Mouse (Mus musculus) neural tube, embryonic 15.5 days (tissue): ENCODE results near the gene Cd37. TPM values are rescaled to one million over a fixed set of nuclear protein-coding genes. Genes with fewer than 3 reads are reported as not detected.

Experiments used
- polyA plus RNA-seq: library from polyadenylated mRNA; unstranded; fragments of >200 nt; fragmentation: Nextera tagmentation; extraction: Ambion mirVana; gene quantifications from 2 replicates; pipeline ENCODE4 v1.2.1, GENCODE M21; 2015

Cd37 gene
- polyA plus RNA-seq, 1 experiment from 2014 or later: 1.7 TPM

Other genes with a start within 250 kb of the Cd37 start
- gene Irf3, start 241.5 kb downstream of the Cd37 start, polyA plus RNA-seq: 56.8 and 70.2 TPM in 2 replicates
- 9.8 and 19.8 TPM in 2 replicates for gene Bcl2l12, start 240.4 kb downstream of the Cd37 start, polyA plus RNA-seq
- gene Scaf1, start 222.8 kb downstream of the Cd37 start, polyA plus RNA-seq: 43.3 and 46.1 TPM in 2 replicates
- 14.2 and 24.2 TPM in 2 replicates for gene Rras, start 221.2 kb downstream of the Cd37 start, polyA plus RNA-seq
- 11.4 and 12.3 TPM in 2 replicates for gene Prr12, start 186.2 kb downstream of the Cd37 start, polyA plus RNA-seq
- gene Nosip, start 176.7 kb downstream of the Cd37 start, polyA plus RNA-seq: 65.8 and 66.5 TPM in 2 replicates
- gene Prrg2, start 176.4 kb downstream of the Cd37 start, polyA plus RNA-seq: 16.5 and 18.1 TPM in 2 replicates
- 112 and 118 TPM in 2 replicates for gene Rcn3, start 146.9 kb downstream of the Cd37 start, polyA plus RNA-seq
- gene Fcgrt, start 135.3 kb downstream of the Cd37 start, polyA plus RNA-seq: 33.8 and 42.7 TPM in 2 replicates
- gene Rps11, start 114.7 kb downstream of the Cd37 start, polyA plus RNA-seq: 759 and 947 TPM in 2 replicates
- gene Rpl13a, start 110.4 kb downstream of the Cd37 start, polyA plus RNA-seq: 649 and 787 TPM in 2 replicates
- gene Gm45713, start 102.9 kb downstream of the Cd37 start, polyA plus RNA-seq: 0.12 and 0.24 TPM in 2 replicates
- 1.8 and 3.8 TPM in 2 replicates for gene Flt3l, start 102.7 kb downstream of the Cd37 start, polyA plus RNA-seq
- 81.7 and 82.9 TPM in 2 replicates for gene Pih1d1, start 84.8 kb downstream of the Cd37 start, polyA plus RNA-seq
- gene Aldh16a1, start 84.5 kb downstream of the Cd37 start, polyA plus RNA-seq: 19.5 and 26.8 TPM in 2 replicates
- gene Slc17a7, start 75.2 kb downstream of the Cd37 start, polyA plus RNA-seq: 0.37 and 0.55 TPM in 2 replicates
- not detected in 2 replicates for gene Gfy, start 59.5 kb downstream of the Cd37 start, polyA plus RNA-seq
- gene Pth2, start 58.1 kb downstream of the Cd37 start, polyA plus RNA-seq: not detected in 2 replicates
- gene Ccdc155, start 34.2 kb downstream of the Cd37 start, polyA plus RNA-seq: 0.36 and 0.60 TPM in 2 replicates
- 15.6 and 17.7 TPM in 2 replicates for gene Dkkl1, start 27.0 kb downstream of the Cd37 start, polyA plus RNA-seq
- 28.9 and 44.5 TPM in 2 replicates for gene Tead2, start 23.4 kb downstream of the Cd37 start, polyA plus RNA-seq
- gene Slc6a16, start 2.0 kb upstream of the Cd37 start, polyA plus RNA-seq: 0.67 and 0.78 TPM in 2 replicates
- gene Slc6a21, start 38.4 kb upstream of the Cd37 start, polyA plus RNA-seq: not detected in 2 replicates
- 9.4 and 12.0 TPM in 2 replicates for gene Trpm4, start 94.7 kb upstream of the Cd37 start, polyA plus RNA-seq
- gene Hrc, start 96.2 kb upstream of the Cd37 start, polyA plus RNA-seq: 0.75 and 0.79 TPM in 2 replicates
- 27.3 and 29.5 TPM in 2 replicates for gene Ppfia3, start 127.9 kb upstream of the Cd37 start, polyA plus RNA-seq
- gene Lin7b, start 131.5 kb upstream of the Cd37 start, polyA plus RNA-seq: 48.2 and 58.3 TPM in 2 replicates
- 166 and 190 TPM in 2 replicates for gene Snrnp70, start 156.6 kb upstream of the Cd37 start, polyA plus RNA-seq
- 0.08 and 0.09 TPM in 2 replicates for gene Kcna7, start 166.5 kb upstream of the Cd37 start, polyA plus RNA-seq
- 0.91 TPM in 1 of 2 replicates, not detected in the other for gene Ntf5, start 174.6 kb upstream of the Cd37 start, polyA plus RNA-seq
- gene Lhb, start 181.7 kb upstream of the Cd37 start, polyA plus RNA-seq: 0.24 TPM in 1 of 2 replicates, not detected in the other
- gene Gys1, start 195.7 kb upstream of the Cd37 start, polyA plus RNA-seq: 21.7 and 24.0 TPM in 2 replicates
- gene Ruvbl2, start 199.0 kb upstream of the Cd37 start, polyA plus RNA-seq: 92.7 and 114 TPM in 2 replicates
- 4,883 and 5,335 TPM in 2 replicates for gene Ftl1, start 220.8 kb upstream of the Cd37 start, polyA plus RNA-seq
- gene Bax, start 227.8 kb upstream of the Cd37 start, polyA plus RNA-seq: 224 and 236 TPM in 2 replicates
- gene Tulp2, start 242.8 kb upstream of the Cd37 start, polyA plus RNA-seq: 0.15 and 0.59 TPM in 2 replicates
- gene Gm45808, start 247.7 kb upstream of the Cd37 start, polyA plus RNA-seq: not detected in 2 replicates
- 4.2 and 4.8 TPM in 2 replicates for gene Dhdh, start 249.7 kb upstream of the Cd37 start, polyA plus RNA-seq